Mouse (Mus musculus) ovary, postnatal 36 days (tissue): ENCODE data around the gene B3galt4.
A peak's percentile ranks its signal among the peaks of the same experiment; 100 is the strongest.

ENCODE experiments used
- DNase-seq: peaks from one replicate; pipeline ENCODE4 v3.0.0; 2022; ENCODE audit warnings: low spot score, mixed read lengths

Gene B3galt4

DNA sequence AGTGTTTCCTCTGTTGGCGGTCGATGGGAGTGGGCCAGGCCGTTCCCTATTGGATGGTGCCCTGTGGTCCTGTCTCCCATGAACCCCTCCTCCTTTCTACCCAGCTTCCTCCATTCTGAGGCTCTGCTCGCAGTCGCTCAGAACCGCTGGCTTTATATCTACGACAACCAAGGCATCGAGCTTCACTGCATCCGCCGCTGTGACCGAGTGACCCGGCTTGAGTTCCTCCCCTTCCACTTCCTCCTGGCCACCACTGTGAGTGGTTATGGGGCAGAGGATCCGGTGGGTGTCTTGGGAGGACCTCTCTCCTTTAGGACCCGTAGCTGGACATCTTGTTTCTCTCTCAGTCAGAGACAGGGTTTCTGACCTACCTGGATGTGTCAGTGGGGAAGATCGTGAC is 7.8 kb downstream of the B3galt4 start:
- DNase-seq, result no peak

DNA sequence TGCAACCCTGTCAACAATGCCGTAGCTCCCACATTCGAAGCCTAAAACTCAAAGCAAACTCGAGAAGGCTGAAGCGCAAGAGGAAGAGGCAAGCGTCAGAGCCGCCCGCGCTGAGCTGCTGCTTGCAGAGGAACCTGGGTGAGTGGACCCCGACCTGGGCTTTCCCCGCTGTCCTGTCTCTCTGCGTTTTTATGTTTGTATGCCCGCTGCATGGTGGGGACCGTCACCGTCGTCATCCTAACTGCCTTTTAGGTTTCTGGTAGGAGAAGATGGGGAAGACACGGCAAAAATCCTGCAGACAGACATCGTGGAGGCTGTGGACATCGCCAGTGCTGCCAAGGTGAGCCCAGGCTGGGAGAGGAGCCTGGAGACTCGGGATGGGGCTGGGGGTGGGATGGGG is 9.9 kb downstream of the B3galt4 start:
- no peak for DNase-seq

DNA sequence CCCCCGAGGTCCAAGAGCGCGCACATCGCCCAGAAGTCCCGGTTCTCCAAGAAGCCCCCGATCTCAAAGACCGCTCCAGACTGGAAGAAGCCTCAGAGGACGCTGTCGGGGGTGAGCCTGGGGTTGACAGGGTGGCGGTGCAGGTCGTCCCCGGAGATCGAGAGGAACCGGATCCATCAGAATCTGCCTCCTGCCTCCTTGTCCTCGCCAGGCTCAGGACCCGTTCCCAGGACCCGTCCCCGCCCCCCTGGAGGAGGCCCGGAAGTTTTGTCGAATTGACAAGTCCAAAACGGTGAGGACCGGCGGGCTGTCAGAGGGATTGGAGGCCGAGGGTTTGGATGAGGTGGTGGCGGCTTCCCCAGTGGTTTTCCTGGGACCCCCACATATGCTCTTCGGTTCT is 10.3 kb downstream of the B3galt4 start:
- DNase-seq, result no peak

DNA sequence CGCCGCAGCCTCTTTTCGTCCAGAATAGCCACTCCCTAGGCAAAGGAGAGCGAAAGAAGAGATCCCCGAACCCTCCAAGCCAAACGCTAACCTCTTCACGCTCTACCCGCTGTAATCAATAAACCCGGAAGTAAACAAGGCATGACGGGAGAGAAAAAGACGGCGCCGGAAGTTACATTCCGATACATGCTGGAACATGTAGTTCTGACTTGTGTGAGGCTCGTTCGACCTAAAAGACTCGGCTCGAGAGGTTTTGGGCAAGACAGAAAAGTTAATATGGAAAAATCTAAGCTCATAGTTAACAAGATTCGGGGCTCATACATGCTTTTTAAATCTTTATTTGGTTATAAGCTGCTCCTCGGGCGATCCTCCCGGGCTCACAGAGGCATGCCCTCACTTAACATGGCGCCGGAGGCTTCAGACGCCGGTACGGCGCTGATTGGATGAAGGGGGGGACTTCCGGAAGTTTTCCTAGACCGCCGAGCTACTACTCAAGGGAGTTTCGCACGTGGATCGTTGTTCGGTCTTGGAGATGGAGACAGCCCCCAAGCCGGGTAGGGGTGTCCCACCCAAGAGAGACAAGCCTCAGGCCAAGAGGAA is 11.0 kb downstream of the B3galt4 start, which contains the start of the genes Pfdn6 and Wdr46:
Pfdn6 (minus strand) TSS at position 138 of the 600 bp plus-strand sequence.
Wdr46 (plus strand) TSS at position 455 of the 600 bp plus-strand sequence.
- peak; percentile 83 for DNase-seq

DNA sequence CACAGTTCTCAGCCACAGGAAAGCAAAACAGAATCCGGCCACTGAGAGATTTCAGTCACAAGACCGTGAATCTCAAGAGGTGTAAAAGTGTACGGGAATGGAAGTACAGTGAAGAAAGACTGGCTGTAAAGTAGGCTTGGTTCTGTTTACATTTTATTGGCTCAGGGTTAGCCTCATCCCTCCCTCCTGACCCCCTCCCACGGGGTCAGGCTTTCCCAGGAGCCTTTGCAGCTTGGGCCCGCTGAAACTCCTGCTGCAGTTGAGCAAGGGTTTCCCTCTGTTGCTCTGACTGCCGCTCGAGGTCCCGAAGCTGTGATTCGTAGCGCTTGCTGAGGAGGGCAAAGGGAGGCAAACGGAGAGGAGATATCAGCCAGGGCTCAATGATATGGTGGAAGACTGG is 12.5 kb downstream of the B3galt4 start:
- no peak for DNase-seq

DNA sequence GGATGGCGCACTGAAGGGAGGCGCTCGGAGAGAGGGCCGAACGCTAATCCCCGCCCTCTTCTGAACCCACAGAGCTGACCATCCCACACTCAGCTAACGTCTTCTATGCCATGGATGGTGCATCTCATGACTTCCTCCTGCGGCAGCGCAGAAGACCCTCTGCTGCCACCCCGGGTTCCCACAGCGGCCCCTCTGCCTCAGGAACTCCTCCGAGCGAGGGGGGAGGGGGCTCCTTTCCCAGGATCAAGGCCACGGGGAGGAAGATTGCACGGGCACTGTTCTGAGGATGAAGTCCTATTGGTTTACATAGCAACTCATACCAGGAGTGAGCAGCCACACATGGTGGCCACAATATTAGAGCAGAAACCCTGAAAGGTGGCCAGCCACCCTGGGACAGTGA is 14.3 kb downstream of the B3galt4 start:
- no peak for DNase-seq

DNA sequence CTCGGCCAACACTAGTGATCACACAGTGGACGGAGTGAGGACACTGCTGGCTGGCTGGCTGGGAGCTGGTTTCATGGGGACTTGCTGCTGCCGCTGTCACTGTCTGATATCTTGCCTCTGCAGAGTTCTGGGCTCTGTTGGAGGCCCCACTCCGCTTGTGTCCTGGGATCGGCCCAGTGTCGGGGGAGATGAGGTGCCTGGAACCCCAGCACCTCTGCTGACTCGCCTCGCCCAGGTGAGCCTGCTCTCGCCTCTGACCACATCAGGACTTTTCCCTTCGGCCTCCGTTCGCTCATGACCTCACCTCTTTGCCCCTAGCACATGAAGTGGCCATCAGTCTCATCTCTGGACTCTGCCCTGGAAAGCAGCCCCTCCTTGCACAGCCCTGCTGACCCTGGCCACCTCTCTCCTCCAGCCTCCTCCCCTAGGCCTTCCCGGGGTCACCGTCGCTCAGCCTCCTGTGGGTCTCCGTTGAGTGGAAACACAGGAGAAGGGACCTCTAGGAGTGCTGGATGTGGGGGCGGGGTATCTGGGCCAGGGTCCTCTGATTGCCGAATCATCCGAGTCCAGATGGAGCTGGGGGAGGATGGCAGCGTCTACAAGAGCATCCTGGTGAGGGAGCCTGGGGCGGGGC is 15.7 kb downstream of the B3galt4 start:
- DNase-seq, result no peak

DNA sequence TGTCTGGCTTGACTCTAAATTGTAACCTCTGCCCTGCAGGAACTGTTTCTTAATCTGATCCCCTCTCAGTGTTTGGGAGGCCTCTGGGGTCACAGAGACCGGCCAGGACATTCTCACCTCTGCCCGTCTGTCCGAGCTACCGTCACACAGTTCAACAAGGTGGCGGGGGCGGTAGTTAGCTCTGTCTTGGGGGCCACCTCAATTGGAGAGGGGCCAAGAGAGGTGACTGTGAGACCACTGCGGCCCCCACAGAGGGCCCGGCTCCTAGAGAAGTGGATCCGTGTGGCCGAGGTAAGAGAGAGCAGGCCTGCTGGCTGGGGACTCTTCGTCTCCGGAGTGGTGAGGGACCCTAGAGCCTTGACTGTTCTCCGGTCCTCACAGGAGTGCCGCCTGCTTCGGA is 18.3 kb downstream of the B3galt4 start:
- no peak for DNase-seq

DNA sequence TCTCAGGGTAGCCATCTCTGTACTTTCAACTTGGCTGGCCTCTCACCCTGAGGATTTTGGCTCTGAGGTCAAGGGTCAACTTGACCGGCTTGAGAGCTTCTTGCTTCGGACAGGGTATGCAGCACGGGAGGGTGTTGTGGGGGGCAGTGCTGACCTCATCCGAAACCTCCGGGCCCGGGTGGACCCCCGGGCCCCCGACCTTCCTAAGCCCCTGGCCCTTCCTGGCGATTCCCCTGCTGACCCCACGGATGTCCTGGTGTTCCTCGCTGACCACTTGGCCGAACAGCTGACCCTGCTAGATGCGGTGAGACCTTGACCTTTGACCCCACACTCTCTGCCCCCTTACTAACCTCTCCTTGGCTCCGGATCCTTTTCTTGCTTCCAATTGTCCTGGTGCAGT is 18.8 kb downstream of the B3galt4 start:
- DNase-seq, result no peak

DNA sequence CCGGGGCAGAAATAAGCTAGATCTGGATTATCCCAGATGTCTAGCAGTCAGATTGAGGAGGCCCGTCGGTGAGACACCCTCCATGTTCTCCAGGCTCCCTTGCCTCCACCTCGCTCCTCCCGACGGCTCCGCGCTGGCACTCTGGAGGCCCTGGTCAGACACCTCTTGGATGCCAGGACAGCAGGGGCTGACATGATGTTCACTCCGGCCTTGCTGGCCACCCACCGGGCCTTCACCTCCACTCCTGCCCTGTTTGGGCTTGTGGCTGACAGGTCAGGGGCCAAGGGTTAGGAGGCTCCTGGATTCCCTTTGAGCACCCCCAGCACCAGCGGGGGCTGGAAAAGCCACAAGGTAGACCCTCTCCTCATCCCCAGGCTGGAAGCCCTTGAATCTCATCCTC is 19.3 kb downstream of the B3galt4 start:
- DNase-seq, result no peak

DNA sequence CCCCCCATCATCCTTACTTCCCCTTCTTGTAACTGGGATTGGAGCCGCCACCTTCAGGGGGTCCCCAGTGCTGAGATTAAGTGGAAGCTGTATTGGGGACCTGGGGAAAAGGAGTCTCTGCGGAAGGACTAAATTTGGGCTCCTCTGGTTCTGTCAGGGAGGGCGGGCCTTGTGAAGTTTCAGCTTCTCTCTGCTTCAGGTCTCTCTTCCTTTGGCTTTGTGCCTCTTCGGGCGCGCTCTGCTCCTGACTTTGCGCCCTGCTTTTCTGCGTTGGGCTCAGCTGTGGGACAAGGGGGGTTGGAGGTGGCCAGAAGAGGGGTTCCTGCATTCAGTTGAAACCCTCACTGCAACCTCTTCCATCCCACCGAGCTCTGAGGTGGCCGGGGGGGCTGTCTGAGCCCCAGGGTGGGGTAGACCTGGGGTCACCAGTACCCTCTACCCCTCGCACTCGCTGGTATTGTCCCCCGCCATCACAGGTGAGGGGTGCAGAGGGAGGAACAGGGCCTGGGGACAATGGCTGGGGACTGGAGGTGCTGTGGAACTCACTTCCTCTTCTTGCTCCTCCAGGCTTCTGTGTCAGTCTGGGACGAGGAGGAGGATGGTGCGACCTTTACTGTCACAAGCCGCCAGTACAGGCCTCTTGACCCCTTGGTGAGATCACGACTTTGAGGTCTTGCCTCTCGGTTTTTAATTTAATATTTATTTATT is 20.0 kb downstream of the B3galt4 start:
- no peak for DNase-seq

DNA sequence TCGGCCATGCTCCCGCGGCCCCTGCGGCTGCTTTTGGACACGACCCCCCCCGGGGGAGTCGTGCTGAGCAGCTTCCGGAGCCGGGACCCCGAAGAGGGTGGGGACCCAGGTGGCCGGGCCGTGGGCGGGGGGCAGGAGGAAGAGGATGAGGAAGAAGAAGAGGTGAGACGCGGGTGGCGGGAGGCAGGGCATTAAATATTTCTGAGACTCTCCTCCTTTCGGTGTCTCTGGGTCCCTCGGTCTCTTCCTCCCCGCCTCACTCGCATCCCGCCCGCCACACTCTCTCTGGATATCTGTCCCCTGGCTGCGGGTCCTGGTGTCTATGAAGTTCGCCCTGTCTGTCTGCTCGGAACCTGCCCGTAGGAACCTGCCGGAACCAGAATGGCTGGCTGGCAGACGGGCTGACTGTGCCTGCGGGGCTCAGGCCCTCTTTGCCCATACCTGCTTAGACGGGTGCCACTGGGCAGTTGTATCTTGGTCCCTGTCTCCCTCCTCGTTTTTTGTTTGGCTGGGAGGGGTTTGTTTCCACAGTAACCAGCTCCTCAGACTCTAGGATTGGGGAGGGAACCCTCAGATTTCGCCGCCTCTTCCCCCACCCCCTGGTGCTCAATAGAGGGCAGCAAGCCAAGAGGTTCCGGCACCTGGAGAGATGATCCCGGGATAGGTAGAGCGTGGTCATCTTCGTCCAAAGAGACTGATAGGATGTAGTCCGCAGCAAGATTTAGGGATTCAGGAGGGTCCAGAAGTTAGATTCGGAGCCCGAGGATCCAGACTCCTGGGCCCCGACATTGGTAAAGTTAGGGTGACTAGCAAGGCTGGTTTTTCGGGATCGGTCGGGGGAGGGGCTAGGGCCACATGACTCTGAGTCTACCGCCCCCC is 20.8 kb downstream of the B3galt4 start:
- DNase-seq, result peak; percentile 56

DNA sequence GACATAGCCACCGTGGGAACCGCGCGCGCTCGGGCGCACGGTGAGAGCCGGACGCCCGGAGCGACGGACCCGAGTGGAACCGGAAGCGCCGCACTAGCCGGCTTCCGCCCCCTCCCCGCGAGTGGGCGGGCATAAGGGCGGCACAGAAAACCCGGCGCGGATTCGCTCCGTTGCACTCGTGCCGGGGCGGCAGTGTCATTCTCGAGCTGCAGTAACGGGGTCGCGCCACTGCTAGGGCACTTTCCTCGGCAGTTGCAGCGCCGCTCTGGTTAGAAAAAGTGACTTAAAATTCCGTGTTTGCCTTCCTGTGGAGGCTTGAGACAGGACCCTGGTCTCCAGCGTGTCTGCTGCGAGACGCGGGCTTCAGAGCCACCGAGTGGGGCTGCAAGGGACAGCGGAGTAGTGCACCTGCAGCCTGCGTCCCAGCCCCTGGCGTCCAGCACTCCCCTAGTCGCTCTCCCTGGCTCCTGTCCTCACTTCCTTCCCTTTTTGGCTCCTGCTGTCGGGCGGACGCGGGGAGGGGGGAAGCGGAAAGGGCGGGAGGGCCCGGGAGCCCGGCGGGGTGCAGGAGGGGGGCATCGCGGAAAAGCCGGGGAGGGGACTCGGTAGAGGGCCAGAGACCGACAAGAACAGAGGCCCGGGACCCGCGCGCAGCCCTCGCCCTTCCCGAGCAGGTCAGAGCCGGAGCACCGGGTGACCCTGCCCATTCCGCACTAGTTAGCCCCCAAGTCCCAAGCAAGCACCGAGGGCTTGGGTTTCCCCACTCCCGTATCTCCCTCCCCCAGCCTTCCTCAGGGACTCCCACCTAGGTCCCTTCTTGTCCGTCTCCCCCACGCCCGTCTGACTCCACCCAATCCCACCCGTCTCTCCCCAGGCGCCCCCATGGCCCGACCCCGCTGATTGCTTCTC is 21.7 kb downstream of the B3galt4 start, which contains the start of gene Rgl2:
Rgl2 (plus strand) TSS at position 173 of the 909 bp plus-strand sequence.
- DNase-seq, result peak; percentile 94

DNA sequence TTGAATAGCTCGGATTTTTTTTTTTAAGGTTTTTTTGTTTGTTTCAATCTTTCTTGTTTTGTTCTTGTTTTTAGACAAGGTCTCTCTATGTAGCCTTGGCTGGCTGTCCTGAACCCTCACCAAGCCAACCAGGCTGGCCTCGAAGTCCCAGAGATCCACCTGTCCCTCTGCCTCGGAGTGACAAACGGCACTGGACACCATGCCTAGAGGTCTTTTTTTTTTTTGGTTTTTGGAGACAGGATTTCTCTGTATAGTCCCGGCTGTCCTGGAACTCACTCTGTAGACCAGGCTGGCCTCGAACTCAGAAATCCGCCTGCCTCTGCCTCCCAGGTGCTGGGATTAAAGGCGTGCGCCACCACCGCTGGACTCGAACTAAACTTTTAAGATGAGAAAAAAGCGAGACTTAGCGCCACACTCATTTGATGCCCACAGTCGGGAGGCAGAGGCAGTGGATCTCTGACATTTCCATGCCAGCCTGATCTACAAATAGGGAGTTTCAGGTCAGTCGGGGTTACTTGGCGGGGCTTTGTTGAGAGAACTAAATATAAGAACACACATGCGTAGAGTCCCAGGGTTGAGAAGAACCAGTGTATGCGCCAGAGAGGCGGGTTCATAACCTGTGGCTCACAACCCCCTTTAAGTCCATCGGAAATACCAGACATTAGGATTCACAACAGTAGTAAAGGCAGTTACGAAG is 22.9 kb downstream of the B3galt4 start:
- peak; percentile 3 for DNase-seq

DNA sequence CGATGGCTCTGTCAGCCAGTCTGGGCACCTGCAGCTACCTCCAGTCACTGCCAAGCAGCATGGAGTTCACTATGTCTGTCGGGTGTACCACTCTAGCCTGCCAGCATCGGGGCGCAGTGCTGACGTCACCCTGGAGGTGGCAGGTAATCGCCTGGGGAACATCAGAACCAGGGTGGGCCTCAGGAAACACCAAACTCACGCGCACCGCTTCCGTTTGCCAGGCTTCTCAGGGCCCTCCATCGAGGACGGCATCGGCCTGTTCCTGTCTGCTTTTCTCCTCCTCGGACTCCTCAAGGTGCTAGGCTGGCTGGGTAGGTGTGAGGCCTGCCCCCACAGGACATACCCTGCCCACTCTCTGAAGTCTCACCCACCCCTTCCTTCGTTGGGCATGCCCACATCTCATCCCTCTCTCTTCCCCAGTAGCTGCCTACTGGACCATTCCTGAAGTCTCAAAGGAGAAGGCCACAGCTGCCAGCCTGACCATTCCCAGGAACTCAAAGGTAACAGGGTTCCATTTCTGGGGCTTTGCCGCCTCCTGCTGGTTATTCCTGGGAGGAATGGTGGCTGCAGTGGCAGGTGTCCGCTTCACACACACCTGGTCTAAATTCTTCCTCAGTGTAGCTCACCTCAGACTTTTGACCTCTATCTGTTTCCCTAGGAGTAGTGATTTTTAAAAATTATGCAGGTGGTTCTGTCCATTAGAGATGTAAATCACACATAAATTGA is 24.9 kb downstream of the B3galt4 start:
- DNase-seq, result peak; percentile 29

DNA sequence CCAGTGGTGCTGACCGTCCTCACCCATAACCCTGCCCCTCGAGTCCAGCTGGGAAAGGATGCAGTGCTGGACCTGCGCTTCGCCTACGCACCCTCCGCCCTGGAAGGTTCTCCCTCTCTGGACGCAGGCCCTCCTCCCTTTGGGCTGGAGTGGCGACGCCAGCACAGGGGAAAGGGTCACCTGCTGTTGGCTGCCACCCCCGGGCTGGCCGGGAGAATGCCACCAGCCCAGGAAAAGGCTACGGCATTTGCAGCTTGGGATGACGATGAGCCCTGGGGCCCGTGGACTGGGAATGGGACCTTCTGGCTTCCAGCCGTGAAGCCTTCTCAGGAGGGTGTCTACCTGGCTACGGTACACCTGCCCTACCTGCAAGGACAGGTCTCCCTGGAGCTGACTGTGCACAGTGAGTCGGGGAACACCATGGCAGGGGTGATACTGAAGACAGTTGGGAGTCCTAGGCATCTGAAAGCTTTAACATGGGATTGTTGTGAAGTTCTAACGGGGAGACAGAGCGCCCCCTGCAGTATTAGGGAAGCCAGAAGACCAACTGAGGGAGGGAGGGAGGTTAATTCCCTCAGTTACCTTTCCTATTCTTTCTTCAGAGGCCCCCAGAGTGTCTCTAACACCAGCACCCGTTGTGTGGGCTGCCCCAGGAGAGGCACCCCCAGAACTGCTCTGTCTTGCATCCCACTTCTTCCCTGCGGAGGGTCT is 25.7 kb downstream of the B3galt4 start:
- peak; percentile 8 for DNase-seq

DNA sequence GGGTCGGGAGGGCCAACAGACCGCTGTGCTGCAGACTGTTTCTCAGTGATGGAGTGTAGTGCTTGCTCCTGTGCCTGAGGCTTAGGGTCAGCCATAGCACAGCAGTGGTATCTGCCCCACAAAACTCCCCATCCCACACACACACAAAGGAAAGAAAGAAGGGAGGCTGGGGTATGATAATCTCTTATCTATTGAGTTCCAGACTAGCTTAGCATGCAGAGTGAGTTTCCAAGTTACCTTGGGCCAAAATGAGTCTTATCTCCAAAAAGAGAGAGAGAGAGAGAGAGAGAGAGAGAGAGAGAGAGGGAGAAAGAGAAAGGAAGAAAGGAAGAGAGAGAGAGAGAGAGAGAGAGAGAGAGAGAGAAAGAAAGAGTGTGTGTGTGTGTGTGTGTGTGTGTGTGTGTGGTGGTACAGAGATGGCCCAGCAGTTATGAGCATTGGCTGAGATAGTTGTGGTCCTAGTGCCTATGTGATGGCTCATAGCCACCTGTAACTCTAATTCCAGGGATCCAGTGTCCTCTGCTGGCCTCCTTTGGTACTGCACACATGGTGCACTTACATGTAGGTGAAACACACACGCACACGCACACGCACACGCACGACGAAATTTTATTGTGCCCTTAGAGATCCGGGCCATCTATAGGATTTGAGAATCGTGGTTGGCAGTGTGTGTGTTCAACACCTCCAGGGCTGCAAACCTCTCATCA is 26.6 kb downstream of the B3galt4 start:
- peak; percentile 13 for DNase-seq

DNA sequence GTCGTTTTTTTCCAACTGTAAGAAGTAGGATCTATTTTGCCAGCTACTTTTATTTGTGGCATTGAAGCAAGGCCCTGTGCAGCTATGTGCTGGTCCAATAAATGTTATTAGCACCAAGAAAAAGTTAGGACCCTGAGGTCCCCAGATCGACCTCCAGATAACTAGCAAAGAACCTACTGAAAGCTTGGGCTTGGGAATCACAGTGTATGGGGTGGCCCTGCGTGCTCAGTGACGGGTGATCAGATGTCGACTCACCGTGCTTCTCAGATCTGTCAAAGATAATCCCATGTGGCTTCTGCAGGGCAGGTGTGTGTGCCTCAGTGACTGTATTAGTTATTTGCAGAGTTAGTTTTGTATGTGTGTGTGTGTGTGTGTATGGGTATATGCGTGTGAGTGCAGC is 29.9 kb downstream of the B3galt4 start:
- no peak for DNase-seq
